Mouse (Mus musculus): ENCODE measurements around the gene Igf2bp3.
A peak's percentile ranks its signal among the peaks of the same experiment; 100 is the strongest.
"Not testable (repeated sequence)": the region's sequence is repeated elsewhere in the genome, so short reads cannot be mapped to it uniquely, and the experiment has no call there.

Gene Igf2bp3

DNA sequence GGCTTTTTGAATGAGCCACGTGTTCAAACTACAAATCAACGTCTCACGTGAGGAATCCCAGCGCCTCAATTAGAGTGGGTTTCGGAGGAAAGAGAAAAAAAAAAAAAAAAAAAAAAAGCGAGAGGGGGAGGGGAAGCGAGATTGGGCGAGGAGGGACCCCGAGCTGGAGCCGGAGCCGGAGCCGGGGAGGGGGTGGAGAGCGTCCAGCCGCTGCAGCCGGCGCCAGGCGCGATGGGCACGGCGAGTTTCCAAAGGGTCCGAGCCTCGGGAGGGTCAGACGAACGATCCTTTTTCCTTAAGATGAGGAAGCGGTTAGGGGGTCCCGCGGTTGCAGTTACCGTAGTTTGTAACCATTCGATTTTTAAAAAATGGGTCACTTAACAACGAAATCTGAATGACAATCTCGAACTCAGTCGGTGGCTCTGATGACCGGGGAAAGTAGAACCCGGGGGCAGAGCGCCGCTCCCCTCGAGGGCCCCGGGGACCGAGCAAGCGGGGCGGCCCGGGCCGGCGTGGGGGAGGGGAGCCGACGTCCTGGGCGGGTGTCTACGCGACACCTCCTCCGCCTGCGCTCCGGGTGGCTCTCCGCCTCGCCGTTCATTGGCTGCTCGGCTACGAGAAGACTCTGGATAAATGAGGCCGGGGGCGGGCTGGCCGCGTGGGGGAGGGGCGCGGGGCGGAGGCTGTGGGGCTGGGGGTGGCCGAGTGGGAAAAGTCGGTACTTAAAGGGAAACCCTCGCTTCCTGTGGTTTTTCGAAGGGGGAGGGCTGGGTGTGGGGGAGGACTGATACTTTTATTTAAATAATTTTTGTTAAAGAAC lies at the start of gene Igf2bp3:
TSS of gene Igf2bp3 (minus strand) at position 30 of the 820 bp plus-strand sequence.
- DNase-seq (ENCODE audit: inconsistent age in 2 of 2, low spot score in 1 of 2): peak in 1 of 2 experiments; percentile 57

DNA sequence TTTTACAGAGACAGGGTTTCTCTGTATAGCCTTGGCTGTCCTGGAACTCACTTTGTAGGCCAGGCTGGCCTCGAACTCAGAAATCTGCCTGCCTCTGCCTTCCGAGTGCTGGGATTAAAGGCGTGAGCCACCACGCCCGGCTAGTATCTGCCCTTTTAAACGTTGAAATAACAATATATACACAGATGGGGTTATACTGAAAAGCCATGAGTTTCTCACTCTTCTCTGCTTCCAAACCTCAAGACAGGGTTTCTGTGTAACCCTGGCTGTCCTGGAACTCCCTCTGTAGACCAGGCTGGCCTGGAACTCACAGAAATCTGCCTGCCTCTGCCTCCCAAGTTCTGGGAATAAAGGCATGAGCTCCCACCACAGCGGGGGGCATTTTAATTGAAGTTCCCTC lies 49.7 kb upstream of the Igf2bp3 start:
- not testable (repeated sequence) for DNase-seq (ENCODE audit: inconsistent age in 2 of 2, low spot score in 1 of 2)

GRCm38 (mm10) chr6:49263847-49264243 lies 49.1 kb upstream of the Igf2bp3 start, which contains the start of gene Tra2a:
Gene Tra2a, minus strand, starts transcription at chr6:49264033.
- DNase-seq (ENCODE audit: inconsistent age in 2 of 2, low spot score in 1 of 2): peak; percentile 97 to 99

DNA sequence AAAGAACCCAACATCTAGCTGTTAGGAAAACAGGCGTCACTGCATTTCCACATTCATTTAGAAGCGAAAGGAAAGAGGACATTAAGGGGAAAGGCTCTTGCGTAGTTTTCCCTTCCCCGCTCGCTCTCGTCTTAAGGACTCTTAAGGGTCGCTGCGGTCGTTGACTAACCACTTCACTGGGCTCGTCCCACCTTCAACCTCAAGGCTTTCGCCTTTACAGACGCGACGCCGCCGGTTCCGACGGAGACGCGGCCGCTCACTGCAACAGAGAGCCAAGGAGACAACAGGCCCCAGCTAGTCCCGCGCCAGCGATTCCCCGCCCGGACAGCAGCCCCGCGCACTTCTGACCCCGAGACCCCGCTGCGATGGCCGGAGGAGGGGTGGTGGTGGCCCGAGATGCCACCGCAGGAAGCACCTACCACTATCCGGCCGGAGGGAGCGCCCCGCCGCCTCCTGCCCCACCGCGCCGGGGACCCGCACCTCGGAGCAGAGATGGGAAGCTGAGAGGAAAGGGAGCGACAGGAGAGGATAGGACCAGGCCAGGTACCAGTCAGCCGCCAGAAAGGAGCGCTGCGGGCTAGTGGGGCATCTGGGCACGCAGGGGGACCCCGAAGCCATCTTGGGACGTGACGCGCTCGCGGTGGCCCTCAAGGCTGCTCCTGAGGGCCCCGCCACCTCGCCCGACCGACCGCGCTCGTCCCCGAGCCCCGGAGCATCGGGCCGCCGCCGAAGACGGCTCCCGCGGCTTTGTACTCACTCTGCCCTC lies 48.5 kb upstream of the Igf2bp3 start:
- no peak for DNase-seq (ENCODE audit: inconsistent age in 2 of 2, low spot score in 1 of 2)

DNA sequence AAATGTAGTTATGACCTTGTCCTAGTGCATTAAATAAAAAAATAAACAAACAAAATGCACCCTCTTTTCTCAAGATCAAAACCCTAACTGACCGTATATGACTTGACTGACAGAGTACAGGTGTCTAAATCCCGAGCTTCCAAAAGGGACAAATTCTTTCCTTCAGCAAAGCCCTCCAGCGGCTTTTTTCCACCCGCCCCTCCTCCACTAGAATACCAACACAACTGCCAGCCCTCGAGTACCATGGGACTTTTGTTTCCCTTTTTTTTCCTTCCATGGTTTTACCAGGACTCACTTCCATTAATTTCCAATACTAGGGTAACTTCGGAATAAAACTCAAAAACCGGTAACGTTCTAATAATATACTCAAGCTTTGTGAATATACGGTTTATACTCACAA lies 47.7 kb upstream of the Igf2bp3 start:
- DNase-seq (ENCODE audit: inconsistent age in 2 of 2, low spot score in 1 of 2): peak in 1 of 2 experiments; percentile 54

DNA sequence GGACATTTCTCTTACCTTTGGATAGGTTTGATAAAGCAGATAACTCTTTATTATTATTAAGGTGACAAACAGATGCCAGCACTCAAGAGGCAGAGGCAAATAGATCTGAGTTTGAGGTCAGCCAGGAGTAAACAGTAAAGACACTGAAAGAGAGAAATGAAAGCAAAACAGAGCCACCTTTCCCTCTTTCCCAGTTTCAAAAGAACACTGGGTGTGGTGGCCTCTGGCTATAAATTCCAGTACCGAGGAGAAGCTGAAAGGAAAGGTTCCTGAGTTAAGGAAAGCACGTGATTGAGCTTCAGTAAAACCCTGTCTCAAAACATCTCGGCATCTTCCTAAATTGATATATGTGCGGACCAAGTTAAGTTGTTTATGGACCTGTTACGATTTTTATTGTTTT lies 45.0 kb upstream of the Igf2bp3 start:
- no peak for DNase-seq (ENCODE audit: inconsistent age in 2 of 2, low spot score in 1 of 2)

GRCm38 (mm10) chr6:49257880-49258279 lies 43.1 kb upstream of the Igf2bp3 start:
- no peak for DNase-seq (ENCODE audit: inconsistent age in 2 of 2, low spot score in 1 of 2)

DNA sequence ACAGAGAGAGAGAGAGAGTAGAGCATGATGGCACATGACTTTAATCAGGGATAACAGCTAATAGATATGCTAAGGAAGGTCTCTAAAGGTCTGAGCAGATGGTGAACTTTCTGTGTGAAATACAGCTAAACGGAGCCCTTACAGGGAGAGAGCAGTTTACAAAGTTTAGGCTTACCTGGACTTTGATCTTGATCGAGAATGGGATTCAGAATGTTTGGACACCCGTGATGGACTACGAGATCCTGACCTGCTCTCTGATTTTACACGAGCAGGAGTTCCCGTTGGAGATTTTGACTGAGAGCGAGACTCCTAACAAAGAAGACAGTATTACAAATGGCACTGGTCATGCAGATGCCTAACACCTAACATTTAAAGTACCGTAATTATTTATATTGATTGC lies 37.5 kb upstream of the Igf2bp3 start:
- DNase-seq (ENCODE audit: inconsistent age in 2 of 2, low spot score in 1 of 2): no peak

DNA sequence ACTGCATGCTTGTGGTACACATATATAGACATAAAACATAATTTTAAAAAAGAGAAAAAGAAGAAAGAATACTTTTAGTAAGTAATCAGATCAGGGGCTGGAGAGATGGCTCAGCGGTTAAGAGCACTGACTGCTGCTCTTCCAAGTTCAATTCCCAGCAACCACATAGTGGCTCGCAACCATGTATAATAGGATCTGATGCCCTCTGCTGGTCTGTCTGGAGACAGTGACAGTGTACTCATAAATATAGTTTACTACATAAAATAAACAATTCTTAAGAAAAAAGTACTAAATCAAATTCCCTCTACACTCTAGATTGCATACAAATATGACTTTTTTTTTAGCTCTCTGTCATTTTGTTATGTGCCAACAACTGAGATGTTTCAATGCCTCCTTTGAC lies 36.4 kb upstream of the Igf2bp3 start:
- no peak for DNase-seq (ENCODE audit: inconsistent age in 2 of 2, low spot score in 1 of 2)

- DNase-seq (ENCODE audit: inconsistent age in 2 of 2, low spot score in 1 of 2): peak in 1 of 2 experiments; percentile 57
Observed at GRCm38 (mm10) chr6:49247246-49247645, 32.5 kb upstream of the Igf2bp3 start.

DNA sequence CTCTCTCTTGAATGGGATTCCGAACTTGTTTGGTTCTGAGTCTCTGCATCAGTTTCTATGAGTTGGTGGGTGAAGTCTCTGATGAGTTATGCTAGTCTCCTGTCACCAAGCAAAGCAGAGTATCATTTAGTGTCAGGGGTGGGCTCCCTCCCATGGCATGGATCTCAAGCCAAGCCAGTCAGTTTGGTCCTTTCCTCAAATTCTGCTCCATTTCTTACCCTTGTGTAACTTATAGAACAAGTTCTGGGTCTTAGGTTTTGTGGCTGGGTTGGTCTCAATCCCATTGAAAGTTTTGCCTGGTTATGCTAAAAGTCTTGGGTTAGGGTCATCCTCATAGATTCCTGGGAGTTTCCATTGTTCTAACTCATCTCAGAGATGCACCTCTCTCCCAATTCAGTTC lies 27.6 kb upstream of the Igf2bp3 start:
- no peak for DNase-seq (ENCODE audit: inconsistent age in 2 of 2, low spot score in 1 of 2)

- no peak for DNase-seq (ENCODE audit: inconsistent age in 2 of 2, low spot score in 1 of 2)
Observed at GRCm38 (mm10) chr6:49241562-49241961, 26.8 kb upstream of the Igf2bp3 start.

DNA sequence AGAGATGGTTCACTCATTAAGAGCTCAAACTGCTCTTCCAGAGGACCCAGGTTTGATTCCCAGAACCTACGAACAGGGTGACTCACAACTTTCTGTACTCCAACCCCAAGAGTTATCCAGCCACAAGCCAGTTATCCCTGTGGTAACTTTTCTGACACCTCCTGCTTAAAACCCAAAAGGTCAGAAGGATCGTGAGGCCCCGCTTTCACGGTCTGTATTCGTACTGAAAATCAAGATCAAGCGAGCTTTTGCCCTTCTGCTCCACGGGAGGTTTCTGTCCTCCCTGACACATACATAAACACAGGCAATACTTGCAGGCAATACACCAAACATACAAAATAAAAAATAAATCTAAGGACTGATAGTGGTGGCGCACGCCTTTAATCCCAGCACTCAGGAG lies 21.6 kb upstream of the Igf2bp3 start:
- peak; percentile 100 for DNase-seq (ENCODE audit: inconsistent age in 2 of 2, low spot score in 1 of 2)

DNA sequence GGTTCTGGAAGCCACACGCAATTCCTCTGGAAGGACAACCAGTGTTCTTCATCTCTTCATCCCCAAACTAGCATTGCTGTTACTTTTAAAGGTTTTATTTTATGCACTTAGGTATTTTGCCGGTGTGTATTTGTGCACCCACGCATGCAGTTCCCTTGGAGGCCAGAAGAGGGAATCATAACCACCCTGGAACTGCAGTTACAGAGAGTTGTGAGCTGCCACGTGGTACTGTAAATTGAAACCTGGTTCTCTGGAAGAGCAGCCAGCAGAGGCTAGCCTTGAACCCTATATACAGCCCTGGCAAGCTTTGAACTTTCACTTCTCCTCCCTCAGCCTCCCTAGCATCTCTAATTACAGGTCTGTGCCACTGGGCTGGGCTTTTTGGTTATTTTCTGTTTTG lies 18.6 kb upstream of the Igf2bp3 start:
- no peak for DNase-seq (ENCODE audit: inconsistent age in 2 of 2, low spot score in 1 of 2)

GRCm38 (mm10) chr6:49228126-49228679 lies 13.4 kb upstream of the Igf2bp3 start:
- DNase-seq (ENCODE audit: inconsistent age in 2 of 2, low spot score in 1 of 2): peak in 1 of 2 experiments; percentile 58

GRCm38 (mm10) chr6:49227184-49227735 lies 12.5 kb upstream of the Igf2bp3 start:
- peak in 1 of 2 experiments; percentile 53 for DNase-seq (ENCODE audit: inconsistent age in 2 of 2, low spot score in 1 of 2)

DNA sequence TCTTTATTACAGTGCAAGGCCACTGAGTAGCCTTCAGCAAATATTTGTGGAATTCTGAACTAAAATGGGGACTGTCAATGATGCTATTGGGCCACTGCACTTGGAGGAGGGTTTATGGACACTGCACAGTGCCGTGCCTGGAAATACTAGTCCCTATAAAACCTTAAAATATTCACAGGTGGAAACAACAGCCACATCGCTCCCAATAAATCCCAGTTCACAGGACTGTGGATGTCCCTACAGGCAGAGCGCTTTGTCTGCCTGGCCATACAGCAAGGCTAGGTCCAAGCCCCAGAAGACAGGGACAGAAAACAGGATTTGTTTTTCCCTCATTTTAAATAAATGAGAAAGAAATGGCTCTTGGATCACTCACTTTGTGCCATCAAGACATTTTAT lies 11.0 kb upstream of the Igf2bp3 start:
- no peak for DNase-seq (ENCODE audit: inconsistent age in 2 of 2, low spot score in 1 of 2)

GRCm38 (mm10) chr6:49224923-49225727 lies 10.4 kb upstream of the Igf2bp3 start:
- no peak for DNase-seq (ENCODE audit: inconsistent age in 2 of 2, low spot score in 1 of 2)

DNA sequence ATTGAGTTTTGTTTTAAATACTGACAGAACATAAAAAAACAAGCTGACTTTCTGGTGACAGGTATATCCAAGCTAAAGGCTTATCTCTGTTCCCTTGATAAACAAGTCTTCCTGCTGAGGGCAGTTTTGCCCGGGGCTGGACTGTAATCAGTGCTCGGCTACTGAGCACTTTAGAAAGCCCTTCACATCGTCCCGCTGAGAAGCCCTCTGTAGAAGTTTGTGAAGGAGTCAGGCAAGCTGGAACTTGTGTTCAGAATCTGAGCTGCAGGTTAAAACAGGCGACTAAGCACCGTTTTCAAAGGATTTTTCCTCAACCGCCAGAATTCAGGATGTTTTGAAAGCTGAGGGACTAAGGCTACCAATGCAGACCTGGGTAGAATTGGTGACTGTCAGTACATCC lies 7.1 kb upstream of the Igf2bp3 start:
- DNase-seq (ENCODE audit: inconsistent age in 2 of 2, low spot score in 1 of 2): no peak

DNA sequence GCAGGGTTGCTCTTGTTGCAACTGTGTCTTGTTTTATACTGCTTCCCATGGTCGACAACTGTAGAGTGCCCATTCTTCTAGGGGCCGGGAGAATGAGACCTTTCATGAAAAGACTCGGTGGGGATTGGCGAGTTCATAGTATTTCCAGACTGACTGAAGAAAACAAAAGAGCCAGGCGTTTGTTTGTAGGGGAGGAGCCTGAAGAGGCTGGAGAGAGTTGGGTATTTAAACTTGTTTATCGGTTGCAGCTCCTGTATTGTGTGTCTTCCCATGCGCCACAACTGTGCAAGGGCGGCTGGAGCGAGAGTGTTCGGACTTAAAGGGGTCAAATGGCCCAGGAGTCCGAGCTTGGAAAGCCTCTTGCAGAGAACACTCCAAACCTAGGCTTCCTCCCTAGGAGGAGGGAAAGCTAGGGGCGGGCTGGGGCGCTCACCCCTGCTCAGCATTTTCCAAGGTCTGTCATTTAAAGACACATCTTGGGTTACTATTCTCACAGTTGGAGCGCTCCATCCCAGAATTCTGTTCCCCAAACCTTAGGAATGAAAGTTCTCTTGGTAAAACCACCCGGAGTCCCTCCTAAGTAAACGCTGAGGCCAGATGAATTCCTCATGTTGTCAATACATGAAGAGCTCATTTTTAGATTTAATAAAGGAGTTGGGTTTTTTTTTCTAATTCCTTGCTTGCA lies 5.3 kb upstream of the Igf2bp3 start:
- peak in 1 of 2 experiments; percentile 30 for DNase-seq (ENCODE audit: inconsistent age in 2 of 2, low spot score in 1 of 2)

Measured in adrenal gland, adult (tissue).